Mouse (Mus musculus): ENCODE data around the gene Gm10401. TPM values are rescaled to one million over a fixed set of nuclear protein-coding genes. Genes with fewer than 3 reads are reported as not detected.
"Not testable (repeated sequence)": the region's sequence is repeated elsewhere in the genome, so short reads cannot be mapped to it uniquely, and the experiment has no call there.

Gene Gm10401
- polyA plus RNA-seq, 1 experiment from 2014 or later = 25.1 TPM

GRCm38 (mm10) chr5:115111156-115111555 lies 13.1 kb upstream of the Gm10401 start:
- H3K27ac ChIP-seq (ENCODE audit: low read depth, low read length) = no peak overlapping the region
- H3K4me2 ChIP-seq = no peak overlapping the region
- H3K4me1 ChIP-seq (replicated peaks; ENCODE audit: control insufficient read depth, insufficient read depth, low read length) = 0 out of 2 replicates have a peak, but pooled peaks cover 2% of the 10 kb centered on the region
- no peak overlapping the region for H3K4me3 ChIP-seq (ENCODE audit: low read depth, low read length)
- no peak overlapping the region for H3K9ac ChIP-seq (ENCODE audit: low read depth, low read length)
- peaks cover 13% of the 10 kb centered on the region; the same call in 1 of the 2 replicates for H3K36me3 ChIP-seq (ENCODE audit: control insufficient read depth, insufficient read depth, low read length)
- no peak for ATAC-seq (replicated peaks; ENCODE audit: low FRiP score)
- WGBS = 86% methylated on average over 8 of the region's 8 CpGs
- DNase-seq (ENCODE audit: low spot score) = no peak
- no peaks in the 10 kb centered on the region for H3K9me3 ChIP-seq (ENCODE audit: control insufficient read depth, low read length)
- no peaks in the 10 kb centered on the region for H3K27me3 ChIP-seq (replicated peaks; ENCODE audit: control insufficient read depth, insufficient read depth, low read length)

DNA sequence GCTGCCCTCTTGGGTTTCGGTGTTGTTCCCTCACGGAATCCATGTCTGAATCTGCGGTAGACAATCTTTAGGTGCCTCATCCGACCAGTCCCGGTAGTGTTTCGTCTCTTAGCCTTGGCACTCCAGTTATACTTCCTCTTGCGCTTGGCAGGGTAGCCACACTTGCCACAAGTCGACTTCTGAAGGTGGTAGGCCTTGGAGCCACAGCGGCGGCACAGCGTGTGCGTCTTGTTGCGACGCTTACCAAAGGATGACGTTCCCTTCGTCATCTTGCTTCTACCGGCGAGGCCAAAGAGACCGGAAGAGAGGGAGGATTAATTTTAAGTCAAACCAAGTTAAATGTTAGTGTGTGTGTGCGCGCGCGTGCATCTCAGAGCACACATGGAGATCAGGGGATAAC lies 5.2 kb upstream of the Gm10401 start:
- not testable (repeated sequence) for H3K4me1 ChIP-seq (replicated peaks; ENCODE audit: control insufficient read depth, insufficient read depth, low read length); H3K9me3 ChIP-seq (ENCODE audit: control insufficient read depth, low read length); H3K4me2 ChIP-seq; ATAC-seq (replicated peaks; ENCODE audit: low FRiP score); H3K27me3 ChIP-seq (replicated peaks; ENCODE audit: control insufficient read depth, insufficient read depth, low read length); H3K4me3 ChIP-seq (ENCODE audit: low read depth, low read length); H3K27ac ChIP-seq (ENCODE audit: low read depth, low read length); DNase-seq (ENCODE audit: low spot score); H3K9ac ChIP-seq (ENCODE audit: low read depth, low read length)
- peaks cover 18% of the 10 kb centered on the region for H3K36me3 ChIP-seq (ENCODE audit: control insufficient read depth, insufficient read depth, low read length)
- 94% methylated on average over 23 of the region's 23 CpGs for WGBS

- no peak for DNase-seq (ENCODE audit: low spot score)
- no peak overlapping the region for H3K27ac ChIP-seq (ENCODE audit: low read depth, low read length)
- H3K9ac ChIP-seq (ENCODE audit: low read depth, low read length) = no peak overlapping the region
- H3K4me2 ChIP-seq = no peak overlapping the region
- peaks cover 22% of the 10 kb centered on the region for H3K36me3 ChIP-seq (ENCODE audit: control insufficient read depth, insufficient read depth, low read length)
- no peak overlapping the region for H3K4me3 ChIP-seq (ENCODE audit: low read depth, low read length)
- no peaks in the 10 kb centered on the region for H3K9me3 ChIP-seq (ENCODE audit: control insufficient read depth, low read length)
- 86% methylated on average over 2 of the region's 2 CpGs for WGBS
- H3K4me1 ChIP-seq (replicated peaks; ENCODE audit: control insufficient read depth, insufficient read depth, low read length) = no peaks in the 10 kb centered on the region
- no peaks in the 10 kb centered on the region for H3K27me3 ChIP-seq (replicated peaks; ENCODE audit: control insufficient read depth, insufficient read depth, low read length)
- ATAC-seq (replicated peaks; ENCODE audit: low FRiP score) = no peak
Observed at GRCm38 (mm10) chr5:115102231-115102630, 4.1 kb upstream of the Gm10401 start.

DNA sequence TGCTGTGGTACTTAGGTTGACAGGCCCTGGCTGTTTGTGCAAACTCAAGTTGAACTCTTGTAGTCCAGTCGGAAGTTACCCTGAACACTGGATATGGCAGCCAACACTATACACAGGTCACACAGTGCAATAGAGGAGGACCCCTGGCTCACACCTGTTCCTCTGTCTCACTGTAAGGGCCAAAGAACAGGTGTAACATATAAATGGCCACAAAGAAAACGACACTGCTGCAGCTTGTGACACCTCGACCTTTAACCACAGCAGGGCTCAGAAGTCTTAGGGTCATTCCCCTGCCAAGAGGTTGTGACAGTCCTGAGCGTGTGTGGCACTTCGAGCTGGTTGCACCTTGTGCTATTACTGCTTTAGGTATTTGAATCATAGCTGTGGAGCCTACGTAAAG lies 2.4 kb upstream of the Gm10401 start:
- WGBS = 81% methylated on average over 6 of the region's 6 CpGs
- no peak for ATAC-seq (replicated peaks; ENCODE audit: low FRiP score)
- no peak overlapping the region for H3K27ac ChIP-seq (ENCODE audit: low read depth, low read length)
- DNase-seq (ENCODE audit: low spot score) = no peak
- no peak overlapping the region for H3K4me2 ChIP-seq
- no peak overlapping the region for H3K4me3 ChIP-seq (ENCODE audit: low read depth, low read length)
- no peaks in the 10 kb centered on the region for H3K27me3 ChIP-seq (replicated peaks; ENCODE audit: control insufficient read depth, insufficient read depth, low read length)
- no peaks in the 10 kb centered on the region for H3K4me1 ChIP-seq (replicated peaks; ENCODE audit: control insufficient read depth, insufficient read depth, low read length)
- peaks cover 36% of the 10 kb centered on the region for H3K36me3 ChIP-seq (ENCODE audit: control insufficient read depth, insufficient read depth, low read length)
- H3K9me3 ChIP-seq (ENCODE audit: control insufficient read depth, low read length) = no peaks in the 10 kb centered on the region
- no peak overlapping the region for H3K9ac ChIP-seq (ENCODE audit: low read depth, low read length)

DNA sequence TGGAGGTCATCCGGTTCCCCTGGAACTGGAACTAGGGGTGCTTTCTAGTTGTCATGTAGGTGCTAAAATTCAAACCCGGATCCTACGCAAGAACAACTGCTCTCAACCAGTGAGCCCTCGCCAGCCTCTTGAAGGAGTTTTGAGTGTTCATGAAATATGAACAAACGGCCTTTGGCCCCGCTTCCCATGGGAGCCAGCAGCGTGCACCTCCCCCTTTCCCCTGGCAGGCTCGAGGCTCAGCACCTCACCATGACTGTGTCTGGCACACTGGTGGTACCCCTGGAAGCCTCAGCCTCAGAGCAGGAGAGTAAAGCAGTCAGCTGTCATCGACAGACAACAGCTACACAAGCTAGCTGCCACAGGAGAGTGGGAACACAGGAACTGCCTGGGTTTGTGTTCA lies 1.9 kb upstream of the Gm10401 start:
- no peak overlapping the region for H3K27ac ChIP-seq (ENCODE audit: low read depth, low read length)
- no peaks in the 10 kb centered on the region for H3K27me3 ChIP-seq (replicated peaks; ENCODE audit: control insufficient read depth, insufficient read depth, low read length)
- H3K36me3 ChIP-seq (ENCODE audit: control insufficient read depth, insufficient read depth, low read length) = peaks cover 41% of the 10 kb centered on the region
- H3K9ac ChIP-seq (ENCODE audit: low read depth, low read length) = no peak overlapping the region
- ATAC-seq (replicated peaks; ENCODE audit: low FRiP score) (no peak), DNase-seq (ENCODE audit: low spot score) (no peak)
- WGBS = 86% methylated on average over 9 of the region's 9 CpGs
- no peak overlapping the region for H3K4me2 ChIP-seq
- H3K4me1 ChIP-seq (replicated peaks; ENCODE audit: control insufficient read depth, insufficient read depth, low read length) = no peaks in the 10 kb centered on the region
- no peaks in the 10 kb centered on the region for H3K9me3 ChIP-seq (ENCODE audit: control insufficient read depth, low read length)
- H3K4me3 ChIP-seq (ENCODE audit: low read depth, low read length) = no peak overlapping the region

DNA sequence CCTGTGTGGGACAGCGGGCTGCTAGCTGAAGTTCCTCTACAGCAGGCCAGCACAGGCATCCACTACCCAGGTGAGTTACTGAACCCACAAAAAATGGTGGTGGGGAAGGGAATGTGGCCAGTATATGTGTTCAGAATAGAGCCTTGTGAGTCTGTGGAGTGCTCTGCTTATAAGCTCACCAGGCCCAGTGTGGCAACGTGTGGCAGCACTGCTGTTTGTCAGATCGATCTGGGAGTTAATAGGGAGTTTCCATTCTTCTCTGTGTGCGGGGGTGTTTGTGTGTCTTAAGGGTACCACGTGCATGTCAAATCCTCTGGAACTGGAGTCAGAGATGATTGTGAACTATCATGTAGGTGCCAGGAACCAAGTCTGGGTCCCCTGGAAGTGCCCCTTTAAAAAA lies 1.4 kb upstream of the Gm10401 start:
- Histone ChIP-seq H3K27me3 (replicated peaks; ENCODE audit: control insufficient read depth, insufficient read depth, low read length) (no peaks in the 10 kb centered on the region), H3K4me1 (replicated peaks; ENCODE audit: control insufficient read depth, insufficient read depth, low read length) (no peaks in the 10 kb centered on the region), H3K9ac (ENCODE audit: low read depth, low read length) (no peak overlapping the region), H3K36me3 (ENCODE audit: control insufficient read depth, insufficient read depth, low read length) (peaks cover 41% of the 10 kb centered on the region), H3K4me3 (ENCODE audit: low read depth, low read length) (no peak overlapping the region), H3K27ac (ENCODE audit: low read depth, low read length) (no peak overlapping the region), H3K9me3 (ENCODE audit: control insufficient read depth, low read length) (no peaks in the 10 kb centered on the region), H3K4me2 (no peak overlapping the region)
- 81% methylated on average over 5 of the region's 5 CpGs for WGBS
- ATAC-seq (replicated peaks; ENCODE audit: low FRiP score) = no peak
- no peak for DNase-seq (ENCODE audit: low spot score)

DNA sequence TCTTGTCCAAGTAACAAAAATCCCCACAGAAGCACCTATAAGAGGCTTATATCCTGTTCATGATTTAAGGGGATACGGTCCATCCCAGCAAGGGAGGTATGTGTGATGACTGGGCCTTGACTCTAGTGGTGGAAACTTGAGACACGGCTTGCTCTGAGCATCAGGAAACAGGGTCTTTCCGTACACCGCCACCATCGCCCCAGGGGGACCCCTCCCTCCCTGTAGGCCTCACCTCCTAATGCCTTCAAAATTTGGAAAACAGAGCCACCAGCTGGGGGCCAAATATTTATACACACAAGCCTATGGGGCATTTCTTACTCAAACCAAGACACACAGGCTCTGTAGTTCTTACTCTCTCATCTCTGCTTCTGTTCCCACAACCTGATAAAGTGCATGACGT lies 6.3 kb downstream of the Gm10401 start:
- no peak overlapping the region for H3K9ac ChIP-seq (ENCODE audit: low read depth, low read length)
- WGBS = 94% methylated on average over 6 of the region's 6 CpGs
- H3K4me1 ChIP-seq (replicated peaks; ENCODE audit: control insufficient read depth, insufficient read depth, low read length) = no peaks in the 10 kb centered on the region
- DNase-seq (ENCODE audit: low spot score) (no peak), ATAC-seq (replicated peaks; ENCODE audit: low FRiP score) (no peak)
- H3K36me3 ChIP-seq (ENCODE audit: control insufficient read depth, insufficient read depth, low read length) = peaks cover 44% of the 10 kb centered on the region
- no peak overlapping the region for H3K4me3 ChIP-seq (ENCODE audit: low read depth, low read length)
- H3K9me3 ChIP-seq (ENCODE audit: control insufficient read depth, low read length) = no peaks in the 10 kb centered on the region
- H3K27me3 ChIP-seq (replicated peaks; ENCODE audit: control insufficient read depth, insufficient read depth, low read length) = no peaks in the 10 kb centered on the region
- no peak overlapping the region for H3K27ac ChIP-seq (ENCODE audit: low read depth, low read length)
- H3K4me2 ChIP-seq = no peak overlapping the region

DNA sequence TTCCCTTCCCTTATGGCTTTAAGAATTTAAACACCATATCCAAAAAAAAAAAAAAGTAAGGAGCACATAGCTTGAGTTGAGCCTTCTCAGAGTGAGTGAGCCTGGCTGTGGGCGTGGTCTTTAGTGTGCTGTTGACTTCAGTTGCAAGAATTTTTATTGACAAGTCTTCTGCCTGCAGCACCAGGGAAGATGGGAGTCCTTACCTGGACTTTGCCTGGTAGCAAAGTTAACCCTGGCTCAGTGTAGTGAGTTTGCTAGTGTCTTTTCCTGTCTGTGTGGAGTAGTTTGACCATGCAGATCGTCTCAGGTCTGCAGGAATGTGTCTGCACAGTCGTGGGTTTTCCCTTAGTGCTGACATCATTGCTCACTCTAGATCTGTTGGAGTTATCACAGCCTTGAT lies 7.1 kb downstream of the Gm10401 start:
- no peaks in the 10 kb centered on the region for H3K4me1 ChIP-seq (replicated peaks; ENCODE audit: control insufficient read depth, insufficient read depth, low read length)
- H3K27me3 ChIP-seq (replicated peaks; ENCODE audit: control insufficient read depth, insufficient read depth, low read length) = no peaks in the 10 kb centered on the region
- no peak overlapping the region for H3K9ac ChIP-seq (ENCODE audit: low read depth, low read length)
- no peaks in the 10 kb centered on the region for H3K9me3 ChIP-seq (ENCODE audit: control insufficient read depth, low read length)
- H3K4me2 ChIP-seq = no peak overlapping the region
- WGBS = 75% methylated on average over 3 of the region's 3 CpGs
- ATAC-seq (replicated peaks; ENCODE audit: low FRiP score) = no peak
- H3K4me3 ChIP-seq (ENCODE audit: low read depth, low read length) = no peak overlapping the region
- H3K27ac ChIP-seq (ENCODE audit: low read depth, low read length) = no peak overlapping the region
- no peak for DNase-seq (ENCODE audit: low spot score)
- peaks cover 42% of the 10 kb centered on the region for H3K36me3 ChIP-seq (ENCODE audit: control insufficient read depth, insufficient read depth, low read length)

DNA sequence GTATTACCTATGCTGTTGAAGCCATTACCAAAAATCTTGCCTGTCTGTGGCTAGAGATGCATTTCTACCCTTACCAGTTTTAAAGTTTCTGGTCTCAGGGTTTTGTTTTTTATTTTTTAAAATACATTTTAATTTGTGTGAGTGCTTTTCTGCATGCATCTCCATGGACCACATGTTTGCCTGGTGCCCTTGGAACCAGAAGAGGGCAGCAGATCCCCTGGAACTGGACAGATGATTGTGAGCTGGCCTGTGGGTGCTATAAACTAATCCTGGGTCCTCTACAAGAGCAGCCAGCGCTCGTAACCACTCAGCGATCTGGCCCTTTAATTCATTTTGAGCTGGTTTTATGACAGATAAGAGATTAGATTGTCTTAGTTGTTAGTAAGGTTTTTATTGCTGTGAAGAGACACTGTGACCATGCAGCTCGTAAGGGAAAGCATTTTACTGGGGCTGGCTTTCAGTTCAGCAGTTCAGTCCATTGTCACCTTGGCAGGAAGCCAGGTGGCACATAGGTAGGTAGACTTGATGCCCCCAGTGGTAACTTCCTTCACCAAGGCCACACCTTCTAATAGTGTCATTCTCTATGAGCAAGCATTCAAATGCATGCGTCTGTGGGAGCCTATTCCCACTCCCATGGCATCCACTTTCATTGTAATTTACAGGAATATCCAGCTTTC lies 8.4 kb downstream of the Gm10401 start:
- Histone ChIP-seq H3K4me2 (no peak overlapping the region), H3K4me3 (ENCODE audit: low read depth, low read length) (no peak overlapping the region), H3K4me1 (replicated peaks; ENCODE audit: control insufficient read depth, insufficient read depth, low read length) (peaks cover 4% of the 10 kb centered on the region), H3K36me3 (ENCODE audit: control insufficient read depth, insufficient read depth, low read length) (peaks cover 38% of the 10 kb centered on the region), H3K9ac (ENCODE audit: low read depth, low read length) (no peak overlapping the region), H3K27ac (ENCODE audit: low read depth, low read length) (no peak overlapping the region), H3K27me3 (replicated peaks; ENCODE audit: control insufficient read depth, insufficient read depth, low read length) (no peaks in the 10 kb centered on the region), H3K9me3 (ENCODE audit: control insufficient read depth, low read length) (no peaks in the 10 kb centered on the region)
- 93% methylated on average over 5 of the region's 5 CpGs for WGBS
- ATAC-seq (replicated peaks; ENCODE audit: low FRiP score) (no peak), DNase-seq (ENCODE audit: low spot score) (no peak)

All from liver, embryonic 11.5 days (tissue).